Mouse (Mus musculus) ES-E14 (cell line): ENCODE measurements around the gene Pex1. TPM values are rescaled to one million over a fixed set of nuclear protein-coding genes. Genes with fewer than 3 reads are reported as not detected.
"Not testable (repeated sequence)": the region's sequence is repeated elsewhere in the genome, so short reads cannot be mapped to it uniquely, and the experiment has no call there.

Source experiments
- DNase-seq: peaks from one replicate; pipeline ENCODE4 v3.0.0-alpha.2; 2013; ENCODE audit warnings: low read depth, low spot score
- H3K27ac ChIP-seq: 2 replicates; pipeline ENCODE4 v1.5.1; 2012; ENCODE audit warnings: low read depth, mild to moderate bottlenecking, low read length, moderate library complexity, mixed read lengths; ENCODE audit not compliant: poor library complexity, insufficient read depth, severe bottlenecking
- H3K36me3 ChIP-seq: 2 replicates; pipeline ENCODE4 v1.6.1; 2012; ENCODE audit warnings: mild to moderate bottlenecking, low read length, moderate library complexity, mixed read lengths; ENCODE audit not compliant: control insufficient read depth, poor library complexity, insufficient read depth, severe bottlenecking
- H3K4me1 ChIP-seq, 2 experiments: fragments of 150-350 bp in 1 of 2; sonication (generic) in 1 of 2; 2 replicates each; pipeline ENCODE4 v1.6.1; 2012; ENCODE audit warnings: low read length in 2 of 2, mild to moderate bottlenecking in 1 of 2, mixed read lengths in 1 of 2; ENCODE audit not compliant: control insufficient read depth in 2 of 2, insufficient read depth in 2 of 2, poor library complexity in 1 of 2
- H3K4me3 ChIP-seq, 2 experiments: fragments of 150-350 bp in 1 of 2; sonication (generic) in 1 of 2; 2 replicates each; pipeline ENCODE4 v1.5.1; 2012; ENCODE audit warnings: low read length in 2 of 2, low read depth in 1 of 2, mild to moderate bottlenecking in 1 of 2, mixed read lengths in 1 of 2; ENCODE audit not compliant: insufficient read depth in 1 of 2, poor library complexity in 1 of 2, severe bottlenecking in 1 of 2
- H3K9ac ChIP-seq: 2 replicates; pipeline ENCODE4 v1.6.1; 2012; ENCODE audit warnings: low read depth, mild to moderate bottlenecking, low read length, mixed read lengths; ENCODE audit not compliant: poor library complexity, insufficient read depth, severe bottlenecking
- H3K9me3 ChIP-seq: fragments of 150-350 bp; sonication (generic); 2 replicates; pipeline ENCODE4 v1.6.1; 2012; ENCODE audit warnings: low read depth, mild to moderate bottlenecking, low read length; ENCODE audit not compliant: control insufficient read depth, insufficient read depth
- CHD2 ChIP-seq: IDR thresholded peaks from 2 replicates; pipeline ENCODE4 v1.6.1; 2014; ENCODE audit warnings: mild to moderate bottlenecking, low read depth, low read length, inconsistent platforms
- HCFC1 ChIP-seq: IDR thresholded peaks from 2 replicates; pipeline ENCODE4 v1.6.1; 2012; ENCODE audit warnings: low read length, inconsistent platforms, borderline replicate concordance; ENCODE audit not compliant: insufficient read depth
- MAFK ChIP-seq: IDR thresholded peaks from 2 replicates; pipeline ENCODE4 v1.6.1; 2014; ENCODE audit warnings: mild to moderate bottlenecking, low read depth, low read length, inconsistent platforms; ENCODE audit not compliant: insufficient read depth
- ZC3H11A ChIP-seq: IDR thresholded peaks from 2 replicates; pipeline ENCODE4 v1.6.1; 2012; ENCODE audit warnings: low read depth, mild to moderate bottlenecking, inconsistent platforms, low read length, borderline replicate concordance
- ZNF384 ChIP-seq: IDR thresholded peaks from 2 replicates; pipeline ENCODE4 v1.6.1; 2012; ENCODE audit warnings: low read depth, low read length, inconsistent platforms
- in situ Hi-C, 2 experiments: fragments of 600-800 bp; cut with MboI; formaldehyde crosslinking; loops; one replicate each; pipeline ENCODE4 v1.15.1; 2025; ENCODE audit warnings: low sequenced_read_pairs in 2 of 2, inconsistent platforms in 1 of 2; ENCODE audit not compliant: unreplicated experiment in 2 of 2
- total RNA-seq: library from RNA; depleted of rRNA; stranded (reverse); fragments of 300-350 nt; gene quantifications from 2 replicates; pipeline ENCODE4 v1.2.3, GENCODE M21; 2012

Gene Pex1
- total RNA-seq, 1 experiment = 12.9 TPM

DNA sequence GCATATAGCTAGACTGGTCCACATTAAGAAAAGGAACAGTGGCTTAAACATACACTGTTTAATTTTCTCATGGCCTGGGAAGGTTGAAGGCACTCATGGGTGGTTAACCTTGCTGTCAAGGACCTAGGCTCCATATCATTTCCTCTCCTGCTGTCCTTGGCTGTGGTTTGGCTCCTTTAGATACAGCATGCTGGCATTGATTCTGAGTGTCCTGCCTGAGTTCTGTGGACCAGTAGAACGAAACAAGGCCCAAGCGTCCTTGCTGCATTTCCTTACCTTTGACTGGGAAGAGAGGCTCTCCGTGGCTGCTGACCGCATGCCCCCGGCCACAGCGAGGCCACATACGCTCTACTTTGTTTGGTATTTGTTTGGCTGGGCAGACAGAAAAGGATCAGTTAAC, 13.4 kb downstream of the Pex1 start:
- Histone ChIP-seq H3K27ac (no peak overlapping the region), H3K4me1 (no peaks in the 10 kb centered on the region), H3K9ac (no peak overlapping the region), H3K4me3 (no peak overlapping the region), H3K9me3 (no peaks in the 10 kb centered on the region), H3K36me3 (peaks cover 12% of the 10 kb centered on the region)
- TF ChIP-seq ZC3H11A (no peak), MAFK (no peak), HCFC1 (no peak), CHD2 (no peak), ZNF384 (no peak)
- in situ Hi-C loops = no loop called here
- DNase-seq = no peak

DNA sequence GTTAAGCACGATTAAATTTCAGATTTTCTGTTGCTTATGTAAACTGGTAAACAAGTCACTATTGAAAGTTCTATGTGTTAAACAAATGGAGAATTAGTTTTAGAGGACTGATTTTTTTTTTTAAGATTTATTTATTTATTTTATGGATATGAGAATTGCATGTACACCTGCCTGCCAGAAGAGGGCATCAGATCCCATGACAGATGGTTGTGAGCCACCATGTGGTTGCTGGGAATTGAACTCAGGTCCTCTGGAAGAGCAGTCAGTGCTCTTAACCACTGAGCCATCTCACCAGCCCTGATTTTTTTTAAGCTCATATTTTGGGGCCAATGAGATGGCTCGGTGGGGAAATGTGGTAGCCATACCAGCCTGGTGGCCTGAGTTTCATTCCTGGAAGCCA, 16.0 kb downstream of the Pex1 start:
- H3K4me1 ChIP-seq, H3K4me3 ChIP-seq, H3K9ac ChIP-seq, H3K36me3 ChIP-seq, in situ Hi-C loops, H3K27ac ChIP-seq, H3K9me3 ChIP-seq, DNase-seq: not testable (repeated sequence)

DNA sequence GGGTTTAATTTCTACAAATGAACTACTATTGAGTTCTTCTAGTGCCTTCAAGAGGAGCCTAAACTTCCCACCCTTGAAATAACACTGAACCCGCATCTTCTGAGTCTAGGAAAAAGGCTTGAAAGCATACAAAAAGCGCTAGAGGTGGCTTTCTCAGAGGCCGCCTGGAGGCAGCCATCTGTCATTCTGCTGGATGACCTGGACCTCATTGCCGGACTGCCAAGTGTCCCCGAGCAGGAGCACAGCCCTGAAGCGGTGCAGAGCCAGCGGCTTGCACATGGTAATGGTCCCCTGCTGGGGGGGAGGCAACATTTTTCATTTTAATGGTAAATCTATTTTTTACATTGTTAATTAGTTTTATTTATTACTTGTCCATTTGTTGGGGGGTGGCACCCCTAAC, 24.6 kb downstream of the Pex1 start:
- TF ChIP-seq ZC3H11A = no peak
- no peak for TF ChIP-seq HCFC1
- TF ChIP-seq ZNF384 = no peak
- no peak for TF ChIP-seq CHD2
- no peak for TF ChIP-seq MAFK
- Histone ChIP-seq H3K4me1 (0 out of 4 replicates have a peak, but pooled peaks cover 0 to 2% of the 10 kb centered on the region in 2 experiments), H3K9ac (no peak overlapping the region), H3K9me3 (no peaks in the 10 kb centered on the region), H3K36me3 (peaks cover 8% of the 10 kb centered on the region), H3K27ac (no peak overlapping the region), H3K4me3 (no peak overlapping the region)
- in situ Hi-C loops = no loop called here
- no peak for DNase-seq

DNA sequence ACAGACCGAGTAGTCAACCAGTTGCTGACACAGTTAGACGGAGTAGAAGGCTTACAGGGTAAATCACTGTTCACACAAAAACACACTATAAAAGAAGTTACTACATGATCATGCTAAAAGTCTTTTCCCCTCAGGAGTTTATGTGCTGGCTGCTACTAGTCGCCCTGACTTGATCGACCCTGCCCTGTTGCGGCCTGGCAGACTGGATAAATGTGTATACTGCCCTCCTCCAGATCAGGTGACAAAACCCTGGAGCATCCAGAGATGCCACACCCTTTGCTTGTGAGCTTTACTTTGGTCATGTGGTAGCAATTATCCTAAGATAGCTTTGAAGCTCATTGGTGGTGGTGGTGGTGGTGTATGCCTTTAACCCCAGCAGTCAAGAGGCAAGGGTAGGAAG, 34.2 kb downstream of the Pex1 start:
- no peak overlapping the region for H3K27ac ChIP-seq
- no peak overlapping the region for H3K9ac ChIP-seq
- H3K4me3 ChIP-seq = no peak overlapping the region
- no peak for DNase-seq
- in situ Hi-C loops = no loop called here
- TF ChIP-seq ZNF384 = no peak
- no peak for TF ChIP-seq MAFK
- TF ChIP-seq CHD2 = no peak
- no peak for TF ChIP-seq HCFC1
- no peak for TF ChIP-seq ZC3H11A
- 0 out of 2 replicates have a peak, but pooled peaks cover 1% of the 10 kb centered on the region for H3K36me3 ChIP-seq
- no peaks in the 10 kb centered on the region for H3K9me3 ChIP-seq
- peaks cover 0 to 2% of the 10 kb centered on the region in 2 experiments; a peak in 1 of 4 replicates for H3K4me1 ChIP-seq

DNA sequence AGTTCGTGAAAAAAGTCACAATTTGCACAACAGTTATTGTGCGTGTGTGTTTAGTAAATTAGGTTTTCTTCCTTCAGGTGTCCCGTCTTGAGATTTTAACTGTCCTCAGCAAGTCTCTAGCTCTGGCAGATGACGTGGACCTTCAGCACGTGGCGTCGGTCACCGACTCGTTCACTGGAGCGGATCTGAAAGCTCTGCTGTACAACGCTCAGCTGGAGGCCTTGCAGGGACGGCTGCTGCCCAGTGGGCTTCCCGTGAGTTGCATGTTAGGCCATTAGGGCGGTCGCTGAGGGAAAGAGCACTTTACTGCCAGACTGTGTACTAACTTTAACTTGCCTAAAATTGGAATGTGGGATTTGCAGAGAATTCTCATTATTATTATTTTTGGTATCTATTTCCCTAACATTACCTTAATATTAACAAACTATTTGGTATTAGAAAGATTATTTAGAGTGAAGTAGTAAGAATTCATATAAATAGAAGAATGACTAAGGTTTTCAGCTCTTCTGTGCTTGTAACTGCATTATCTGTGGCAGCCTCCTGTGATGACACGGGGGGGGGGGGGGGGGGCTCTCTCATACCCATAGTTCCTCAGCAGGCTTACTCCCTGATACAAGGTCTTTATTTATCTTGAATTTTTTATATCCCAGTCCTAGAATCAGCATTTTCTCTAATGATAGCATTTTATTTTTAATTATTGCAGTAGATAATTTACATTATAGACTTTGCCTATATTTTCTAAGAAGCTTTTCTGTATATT, 35.8 kb downstream of the Pex1 start:
- in situ Hi-C loops = no loop called here
- 0 out of 2 replicates have a peak, but pooled peaks cover 1% of the 10 kb centered on the region for H3K36me3 ChIP-seq
- no peak overlapping the region for H3K27ac ChIP-seq
- no peak overlapping the region for H3K4me3 ChIP-seq
- no peak overlapping the region for H3K9ac ChIP-seq
- DNase-seq = no peak
- TF ChIP-seq ZNF384 (no peak), ZC3H11A (no peak), MAFK (no peak), HCFC1 (no peak), CHD2 (no peak)
- no peaks in the 10 kb centered on the region for H3K9me3 ChIP-seq
- peaks cover 0 to 2% of the 10 kb centered on the region in 2 experiments; a peak in 1 of 4 replicates for H3K4me1 ChIP-seq
